Mouse (Mus musculus): ENCODE data around the gene Emc8.

GRCm38 (mm10) chr8:120693861-120694493 is 25.6 kb upstream of the Emc8 start:
- TF ChIP-seq EP300 (IDR thresholded peaks at IDR 0.05; ENCODE audit: low read depth) (no peak), CTCF (IDR thresholded peaks at IDR 0.05; ENCODE audit: low read depth) (no peak)

Data from liver, embryonic 14.5 days (tissue).